Mouse (Mus musculus): Measurements from ENCODE around the gene Cox19.

- TF ChIP-seq POLR2A (IDR thresholded peaks at IDR 0.05; ENCODE audit: extremely low read depth, insufficient read depth, low read length): no peak
- no peak for TF ChIP-seq CTCF (IDR thresholded peaks at IDR 0.05; ENCODE audit: extremely low read depth, insufficient read depth, low read length)
Measured at GRCm38 (mm10) chr5:139370336-139370735, 19.1 kb upstream of the Cox19 start.
